Mouse (Mus musculus): ENCODE measurements around the gene Pla2g15.

DNA sequence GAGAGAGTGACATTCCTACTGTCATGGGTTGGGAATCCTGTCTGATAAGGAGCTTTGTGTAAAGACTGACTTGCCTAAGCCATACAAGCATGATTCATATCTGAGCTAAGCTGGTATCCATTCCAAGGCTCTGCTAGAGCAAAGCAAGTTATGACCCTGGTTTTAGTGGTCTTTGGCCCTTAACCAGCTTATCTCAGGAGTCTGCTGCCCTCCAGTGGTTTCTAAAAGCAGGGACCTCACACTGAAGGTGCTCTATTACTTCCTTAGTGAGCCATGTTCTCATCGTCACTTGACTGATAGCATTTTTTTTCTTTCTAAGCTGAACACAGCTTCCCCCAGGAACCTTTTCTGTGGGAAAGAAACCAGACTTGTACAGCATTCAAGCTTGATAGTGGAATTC lies 48.5 kb downstream of the Pla2g15 start:
- TF ChIP-seq CTCF (IDR thresholded peaks at IDR 0.05; ENCODE audit: low read depth) (peak; percentile 89), EP300 (optimal IDR thresholded peaks at IDR 0.05) (no peak)

All from stomach, postnatal 0 days (tissue).